Mouse (Mus musculus): Measurements from ENCODE around the gene Tgm2.

Tgm2 gene

GRCm38 (mm10) chr2:158127245-158127644 lies 19.0 kb downstream of the Tgm2 start:
- in situ Hi-C loops (cut with MboI; ENCODE audit: low pct_unique_long_range_greater_than_20kb in 1 of 2, low sequenced_read_pairs in 2 of 2, unreplicated experiment in 1 of 2): no loop called here

- in situ Hi-C loops (cut with MboI; ENCODE audit: low pct_unique_long_range_greater_than_20kb in 1 of 2, low sequenced_read_pairs in 2 of 2, unreplicated experiment in 1 of 2): no loop called here
Measured at GRCm38 (mm10) chr2:158122814-158123213, 23.4 kb downstream of the Tgm2 start.

GRCm38 (mm10) chr2:158121645-158122326 lies 24.4 kb downstream of the Tgm2 start:
- in situ Hi-C loops (cut with MboI; ENCODE audit: low pct_unique_long_range_greater_than_20kb in 1 of 2, low sequenced_read_pairs in 2 of 2, unreplicated experiment in 1 of 2): no loop called here

GRCm38 (mm10) chr2:158120868-158121267 lies 25.4 kb downstream of the Tgm2 start:
- in situ Hi-C loops (cut with MboI; ENCODE audit: low pct_unique_long_range_greater_than_20kb in 1 of 2, low sequenced_read_pairs in 2 of 2, unreplicated experiment in 1 of 2): no loop called here

- in situ Hi-C loops (cut with MboI; ENCODE audit: low pct_unique_long_range_greater_than_20kb in 1 of 2, low sequenced_read_pairs in 2 of 2, unreplicated experiment in 1 of 2): no loop called here
Measured at GRCm38 (mm10) chr2:158120211-158120610, 26.0 kb downstream of the Tgm2 start.

- in situ Hi-C loops (cut with MboI; ENCODE audit: low pct_unique_long_range_greater_than_20kb in 1 of 2, low sequenced_read_pairs in 2 of 2, unreplicated experiment in 1 of 2): no loop called here
Measured at GRCm38 (mm10) chr2:158119145-158119544, 27.1 kb downstream of the Tgm2 start.

GRCm38 (mm10) chr2:158116653-158117052 lies 29.6 kb downstream of the Tgm2 start:
- in situ Hi-C loops (cut with MboI; ENCODE audit: low pct_unique_long_range_greater_than_20kb in 1 of 2, low sequenced_read_pairs in 2 of 2, unreplicated experiment in 1 of 2): no loop called here

- in situ Hi-C loops (cut with MboI; ENCODE audit: low pct_unique_long_range_greater_than_20kb in 1 of 2, low sequenced_read_pairs in 2 of 2, unreplicated experiment in 1 of 2): no loop called here
Measured at GRCm38 (mm10) chr2:158115838-158116453, 30.3 kb downstream of the Tgm2 start.

GRCm38 (mm10) chr2:158114931-158115330 lies 31.3 kb downstream of the Tgm2 start:
- in situ Hi-C loops (cut with MboI; ENCODE audit: low pct_unique_long_range_greater_than_20kb in 1 of 2, low sequenced_read_pairs in 2 of 2, unreplicated experiment in 1 of 2): no loop called here

- in situ Hi-C loops (cut with MboI; ENCODE audit: low pct_unique_long_range_greater_than_20kb in 1 of 2, low sequenced_read_pairs in 2 of 2, unreplicated experiment in 1 of 2): no loop called here
Measured at GRCm38 (mm10) chr2:158113591-158114257, 32.5 kb downstream of the Tgm2 start.

GRCm38 (mm10) chr2:158109516-158109915 lies 36.7 kb downstream of the Tgm2 start:
- in situ Hi-C loops (cut with MboI; ENCODE audit: low pct_unique_long_range_greater_than_20kb in 1 of 2, low sequenced_read_pairs in 2 of 2, unreplicated experiment in 1 of 2): no loop called here

GRCm38 (mm10) chr2:158106947-158107587 lies 39.2 kb downstream of the Tgm2 start:
- in situ Hi-C loops (cut with MboI; ENCODE audit: low pct_unique_long_range_greater_than_20kb in 1 of 2, low sequenced_read_pairs in 2 of 2, unreplicated experiment in 1 of 2): no loop called here

- in situ Hi-C loops (cut with MboI; ENCODE audit: low pct_unique_long_range_greater_than_20kb in 1 of 2, low sequenced_read_pairs in 2 of 2, unreplicated experiment in 1 of 2): no loop called here
Measured at GRCm38 (mm10) chr2:158105605-158106004, 40.6 kb downstream of the Tgm2 start.

GRCm38 (mm10) chr2:158104966-158105365 lies 41.3 kb downstream of the Tgm2 start:
- in situ Hi-C loops (cut with MboI; ENCODE audit: low pct_unique_long_range_greater_than_20kb in 1 of 2, low sequenced_read_pairs in 2 of 2, unreplicated experiment in 1 of 2): no loop called here

- in situ Hi-C loops (cut with MboI; ENCODE audit: low pct_unique_long_range_greater_than_20kb in 1 of 2, low sequenced_read_pairs in 2 of 2, unreplicated experiment in 1 of 2): no loop called here
Measured at GRCm38 (mm10) chr2:158101768-158102167, 44.5 kb downstream of the Tgm2 start.

GRCm38 (mm10) chr2:158099537-158099936 lies 46.7 kb downstream of the Tgm2 start:
- in situ Hi-C loops (cut with MboI; ENCODE audit: low pct_unique_long_range_greater_than_20kb in 1 of 2, low sequenced_read_pairs in 2 of 2, unreplicated experiment in 1 of 2): no loop called here

- in situ Hi-C loops (cut with MboI; ENCODE audit: low pct_unique_long_range_greater_than_20kb in 1 of 2, low sequenced_read_pairs in 2 of 2, unreplicated experiment in 1 of 2): no loop called here
Measured at GRCm38 (mm10) chr2:158098730-158099129, 47.5 kb downstream of the Tgm2 start.

GRCm38 (mm10) chr2:158097071-158097470 lies 49.2 kb downstream of the Tgm2 start:
- in situ Hi-C loops (cut with MboI; ENCODE audit: low pct_unique_long_range_greater_than_20kb in 1 of 2, low sequenced_read_pairs in 2 of 2, unreplicated experiment in 1 of 2): no loop called here

- in situ Hi-C loops (cut with MboI; ENCODE audit: low pct_unique_long_range_greater_than_20kb in 1 of 2, low sequenced_read_pairs in 2 of 2, unreplicated experiment in 1 of 2): no loop called here
Measured at GRCm38 (mm10) chr2:158094846-158095245, 51.4 kb downstream of the Tgm2 start.
